In the genomic region with DNA sequence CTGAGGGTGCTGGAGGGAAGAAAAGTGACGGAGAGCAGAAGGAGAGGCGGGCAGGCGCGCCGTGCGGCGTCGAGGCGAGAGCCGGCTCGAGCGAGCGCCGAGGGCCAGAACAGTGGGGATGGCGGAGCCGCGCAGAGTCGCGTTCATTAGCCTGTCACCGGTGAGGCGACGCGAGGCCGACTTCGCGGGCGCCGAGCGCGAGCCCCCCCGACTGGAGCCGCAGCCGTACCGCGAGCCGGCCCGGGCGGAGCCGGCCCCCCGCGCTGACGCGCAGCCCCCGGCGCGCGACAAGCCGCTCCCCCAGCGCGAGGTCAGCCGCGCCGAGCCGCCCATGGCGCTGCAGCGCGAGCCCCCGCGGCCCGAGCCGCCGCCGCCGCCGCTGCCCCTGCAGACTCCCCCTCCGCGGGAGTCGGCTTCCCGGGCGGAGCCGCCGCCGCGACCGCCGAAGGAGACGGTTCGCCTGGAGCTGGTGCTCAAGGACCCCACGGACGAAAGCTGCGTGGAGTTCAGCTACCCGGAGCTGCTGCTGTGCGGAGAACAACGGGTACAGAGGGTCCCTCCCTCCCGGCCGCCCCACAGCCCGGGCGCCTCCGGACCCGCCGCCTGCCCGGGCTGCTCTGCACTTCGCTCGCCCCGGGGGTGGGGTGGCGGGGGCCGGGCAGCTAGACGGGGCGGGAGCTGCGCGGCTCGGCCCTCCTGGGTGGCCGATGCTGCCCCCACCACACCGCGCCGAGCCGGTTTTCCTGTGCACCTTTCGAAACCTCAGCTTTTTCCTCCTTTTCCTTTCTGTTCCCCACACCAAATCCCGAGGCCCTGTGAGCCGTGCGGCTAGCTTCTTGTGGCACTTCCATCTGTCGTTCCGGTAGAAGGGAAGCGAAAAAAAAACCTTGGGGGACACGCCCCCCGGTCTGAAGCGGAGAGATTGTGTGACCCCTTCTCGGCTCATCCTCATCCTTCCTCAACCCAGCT, we compare ENCODE assay signal across 8 mouse cellular contexts. TPM values are rescaled to one million over a fixed set of nuclear protein-coding genes. Genes with fewer than 3 reads are reported as not detected.
DNase-seq lines count a peak whose midpoint lies in the region; ATAC-seq and TF ChIP-seq lines count a peak whose summit lies in the region.

No protein-coding gene starts in this region.

- H3K4me3 ChIP-seq in cortical plate, adult 2 months (ENCODE audit: insufficient read depth, low read length), result peak overlapping the region; percentile 58
- H3K4me3 ChIP-seq in intestine, embryonic 14.5 days (ENCODE audit: low read depth, low read length), result peak overlapping the region; percentile 95
- peak overlapping the region; percentile 98 for H3K4me3 ChIP-seq in megakaryocyte, embryonic 14.5 days (replicated peaks)

- no peaks in the 10 kb centered on the region for H3K9me3 ChIP-seq in intestine, embryonic 14.5 days (ENCODE audit: control insufficient read depth, low read length)
- H3K9me3 ChIP-seq in megakaryocyte, embryonic 14.5 days, result no peaks in the 10 kb centered on the region

- under 1% methylated on average over 79 of the region's 118 CpGs for WGBS in intestine, embryonic 14.5 days

- TF ChIP-seq CTCF in cortical plate, adult 2 months (IDR thresholded peaks at IDR 0.05; ENCODE audit: extremely low read depth, insufficient read depth, low read length), result no peak

- TF ChIP-seq POLR2A in cortical plate, adult 2 months (IDR thresholded peaks at IDR 0.05; ENCODE audit: extremely low read depth, insufficient read depth, low read length), result no peak

- H3K36me3 ChIP-seq in intestine, embryonic 14.5 days (ENCODE audit: control insufficient read depth, insufficient read depth, low read length), result no peaks in the 10 kb centered on the region
- H3K36me3 ChIP-seq in megakaryocyte, embryonic 14.5 days (replicated peaks; ENCODE audit: low read length), result no peaks in the 10 kb centered on the region

- H3K4me2 ChIP-seq in intestine, embryonic 14.5 days (ENCODE audit: low read length), result peak overlapping the region; percentile 84

- no peaks in the 10 kb centered on the region for H3K27me3 ChIP-seq in intestine, embryonic 14.5 days (replicated peaks; ENCODE audit: control insufficient read depth, insufficient read depth, low read length)
- H3K27me3 ChIP-seq in megakaryocyte, embryonic 14.5 days (replicated peaks), result no peaks in the 10 kb centered on the region

- H3K4me1 ChIP-seq in cortical plate, adult 2 months (ENCODE audit: control insufficient read depth, insufficient read depth, low read length), result no peaks in the 10 kb centered on the region; the same call in 1 of the 2 replicates
- peaks cover 5% of the 10 kb centered on the region; the same call in 1 of the 2 replicates for H3K4me1 ChIP-seq in intestine, embryonic 14.5 days (replicated peaks; ENCODE audit: control insufficient read depth, insufficient read depth, low read length)
- H3K4me1 ChIP-seq in megakaryocyte, embryonic 14.5 days, result peaks cover 40% of the 10 kb centered on the region

- H3K9ac ChIP-seq in intestine, embryonic 14.5 days (ENCODE audit: low read length), result peak overlapping the region; percentile 89

- DNase-seq in adrenal gland, adult (ENCODE audit: inconsistent age in 2 of 2, low spot score in 1 of 2), result peak; percentile 80 to 90
- DNase-seq in gastrocnemius, postnatal 10 days, result peak; percentile 70
- DNase-seq in intestine, embryonic 14.5 days (ENCODE audit: low spot score), result peak; percentile 83
- DNase-seq in left cerebral cortex, adult 9 months (ENCODE audit: low spot score in 2 of 2), result peak; percentile 39 to 40
- DNase-seq in right cerebral cortex, postnatal 14 days, result peak; percentile 66
- peak; percentile 49 for DNase-seq in urinary bladder, postnatal 25 days (ENCODE audit: low spot score)

- peak overlapping the region; percentile 98 for H3K27ac ChIP-seq in cortical plate, adult 2 months (ENCODE audit: insufficient read depth, low read length)
- peak overlapping the region; percentile 97 for H3K27ac ChIP-seq in intestine, embryonic 14.5 days (ENCODE audit: low read depth)

- ATAC-seq in intestine, embryonic 14.5 days (replicated peaks; ENCODE audit: low FRiP score, low TSS enrichment, low read depth), result peak; percentile 75

RNA-seq across cellular contexts. Expression of a gene that starts 0.6 kb away (rescaled TPM):
- polyA plus RNA-seq in cortical plate, adult 2 months (2012; rRNA removed), result 21.9 TPM in 2 replicates
- 10 to 100 TPM; 22.4 to 29.0 TPM for total RNA-seq in gastrocnemius, postnatal 10 days (2021)
- polyA plus RNA-seq in intestine, embryonic 14.5 days (2014; fragmentation: Nextera tagmentation; extraction: Ambion mirVana), result 14.7 and 15.7 TPM in 2 replicates
- polyA plus RNA-seq in megakaryocyte, embryonic 14.5 days (2012; ENCODE audit: insufficient read depth, low replicate concordance), result 3.4 and 3.7 TPM in 2 replicates

RNA-seq across cellular contexts. Expression of a gene that starts 53.1 kb away (rescaled TPM):
- polyA plus RNA-seq in cortical plate, adult 2 months (2012; rRNA removed), result 5.9 and 6.4 TPM in 2 replicates
- total RNA-seq in gastrocnemius, postnatal 10 days (2021), result 1 to 10 TPM; 1.3 to 2.4 TPM
- polyA plus RNA-seq in intestine, embryonic 14.5 days (2014; fragmentation: Nextera tagmentation; extraction: Ambion mirVana), result 5.0 and 6.3 TPM in 2 replicates
- polyA plus RNA-seq in megakaryocyte, embryonic 14.5 days (2012; ENCODE audit: insufficient read depth, low replicate concordance), result not detected in 2 replicates

Comparison
In these comparisons a context has a peak if more than half of its experiments do, and no peak if none do; other contexts are left out.
1. Peak in every context shown above with its lines: DNase-seq, ATAC-seq, H3K4me3 ChIP-seq and H3K27ac ChIP-seq.